Mouse (Mus musculus) megakaryocyte, embryonic 14.5 days (primary cell): Measurements from ENCODE around the gene Sugp1. TPM values are rescaled to one million over a fixed set of nuclear protein-coding genes. Genes with fewer than 3 reads are reported as not detected.

Experiments
- H3K27me3 ChIP-seq: replicated peaks from 2 replicates; pipeline ENCODE3; 2012; ENCODE audit warnings: inconsistent platforms
- H3K36me3 ChIP-seq: replicated peaks from 2 replicates; pipeline ENCODE3; 2012; ENCODE audit warnings: low read length, inconsistent platforms, mixed read lengths
- H3K4me1 ChIP-seq: 2 replicates; pipeline ENCODE4 v1.6.1; 2012; ENCODE audit warnings: inconsistent platforms
- H3K4me3 ChIP-seq: replicated peaks from 2 replicates; pipeline ENCODE3; 2012; ENCODE audit warnings: moderate library complexity, mild to moderate bottlenecking, inconsistent platforms
- H3K9me3 ChIP-seq: 2 replicates; pipeline ENCODE4 v1.6.1; 2012; ENCODE audit warnings: inconsistent platforms
- FLI1 ChIP-seq: IDR thresholded peaks from 2 replicates; pipeline ENCODE4 v1.6.1; 2012; ENCODE audit warnings: low read length, inconsistent platforms, mixed read lengths
- GATA1 ChIP-seq: IDR thresholded peaks from 3 replicates; pipeline ENCODE4 v1.6.1; 2012; ENCODE audit warnings: mixed read lengths, low read length, inconsistent platforms, borderline replicate concordance
- polyA plus RNA-seq: library from polyadenylated mRNA; stranded (reverse); fragments of >175 nt; gene quantifications from 2 replicates; pipeline ENCODE4 v1.2.3, GENCODE M21; 2012; ENCODE audit warnings: low replicate concordance; ENCODE audit not compliant: insufficient read depth

Gene Sugp1
- polyA plus RNA-seq, 1 experiment: 38.9 TPM

DNA sequence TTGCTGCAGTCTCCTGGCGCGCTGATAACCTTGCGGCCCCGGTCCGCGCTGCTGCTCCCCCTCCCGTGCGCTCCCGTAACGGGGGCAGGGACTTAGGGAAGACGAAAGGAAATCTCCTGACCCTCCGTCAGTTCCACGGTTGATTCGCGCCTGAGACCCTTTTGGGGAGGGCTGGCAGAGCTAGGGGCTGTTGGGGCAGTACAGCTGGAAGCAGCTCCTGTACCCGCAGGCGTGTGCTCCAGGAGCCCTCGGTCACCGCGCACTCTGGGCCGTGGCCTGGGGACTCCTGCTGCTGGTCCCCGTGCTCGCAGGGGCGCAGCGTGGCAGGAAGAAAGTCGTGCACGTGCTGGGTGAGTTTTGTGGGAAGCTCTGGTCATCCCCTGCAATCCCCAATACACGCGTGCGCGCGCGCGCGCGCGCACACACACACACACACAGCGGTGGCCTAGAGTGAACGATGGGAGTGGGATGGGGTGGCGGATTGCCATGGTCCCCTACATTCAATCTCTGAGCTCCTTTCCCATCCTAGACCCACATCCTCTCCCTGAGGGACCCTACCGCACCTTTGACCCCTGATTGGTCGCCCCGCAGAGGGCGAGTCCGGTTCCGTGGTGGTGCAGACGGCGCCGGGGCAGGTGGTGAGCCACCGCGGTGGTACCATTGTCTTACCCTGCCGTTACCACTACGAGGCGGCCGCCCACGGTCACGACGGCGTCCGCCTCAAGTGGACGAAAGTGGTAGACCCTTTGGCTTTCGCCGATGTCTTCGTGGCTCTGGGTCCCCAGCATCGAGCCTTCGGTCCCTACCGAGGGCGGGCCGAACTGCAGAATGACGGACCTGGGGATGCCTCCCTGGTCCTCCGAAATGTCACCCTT is 41.8 kb downstream of the Sugp1 start:
- Histone ChIP-seq H3K36me3 (no peaks in the 10 kb centered on the region), H3K9me3 (peaks cover 18% of the 10 kb centered on the region), H3K27me3 (peaks cover 94% of the 10 kb centered on the region), H3K4me3 (peak overlapping the region; percentile 89), H3K4me1 (peaks cover 39% of the 10 kb centered on the region)
- TF ChIP-seq GATA1: no peak
- TF ChIP-seq FLI1: no peak

DNA sequence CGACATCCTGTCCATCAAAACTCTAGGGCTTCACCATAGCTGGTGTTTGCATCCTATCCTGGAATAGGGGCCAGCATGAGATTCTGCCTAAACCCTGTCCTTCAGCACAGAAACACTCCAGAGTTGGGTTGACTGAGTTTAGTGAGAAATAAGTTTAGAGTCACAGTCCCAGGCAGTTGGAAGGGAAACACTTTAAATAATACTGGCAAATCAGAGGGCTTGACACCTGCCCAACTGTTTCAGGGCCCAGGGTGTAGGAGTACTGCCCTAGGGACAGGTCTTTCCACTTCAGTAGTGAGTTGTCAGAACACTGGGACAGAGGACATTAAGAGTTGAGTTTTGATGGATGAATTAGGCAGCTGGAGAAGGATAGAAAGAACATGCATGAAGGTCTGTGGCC is 43.5 kb downstream of the Sugp1 start:
- peaks cover 100% of the 10 kb centered on the region for H3K27me3 ChIP-seq
- H3K9me3 ChIP-seq: peaks cover 17% of the 10 kb centered on the region
- H3K4me1 ChIP-seq: peaks cover 39% of the 10 kb centered on the region
- H3K4me3 ChIP-seq: no peak overlapping the region
- TF ChIP-seq GATA1 (no peak), FLI1 (no peak)
- H3K36me3 ChIP-seq: no peaks in the 10 kb centered on the region

DNA sequence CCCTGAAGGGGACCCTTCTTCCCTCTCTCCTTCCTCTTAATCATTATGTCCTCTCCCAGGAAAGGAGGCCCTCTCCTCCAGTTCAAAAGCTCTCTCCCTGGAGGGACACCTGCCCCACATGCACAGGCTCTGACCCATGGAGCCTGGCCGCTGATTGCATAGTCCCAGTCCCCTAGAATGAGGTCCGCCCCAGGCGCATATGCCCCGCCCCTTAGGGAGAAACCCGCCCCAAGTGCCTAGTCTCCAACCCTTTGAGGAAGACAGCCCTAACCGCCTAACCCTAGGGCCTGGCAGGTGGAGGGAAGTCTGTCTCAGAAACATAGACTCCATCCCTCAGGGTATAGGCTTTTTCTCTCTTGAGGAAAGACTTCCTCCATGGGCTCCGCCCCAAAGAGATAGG is 44.6 kb downstream of the Sugp1 start:
- Histone ChIP-seq H3K27me3 (peaks cover 98% of the 10 kb centered on the region), H3K4me1 (peaks cover 39% of the 10 kb centered on the region), H3K4me3 (no peak overlapping the region), H3K36me3 (no peaks in the 10 kb centered on the region), H3K9me3 (peaks cover 10% of the 10 kb centered on the region)
- TF ChIP-seq FLI1 (no peak), GATA1 (no peak)

DNA sequence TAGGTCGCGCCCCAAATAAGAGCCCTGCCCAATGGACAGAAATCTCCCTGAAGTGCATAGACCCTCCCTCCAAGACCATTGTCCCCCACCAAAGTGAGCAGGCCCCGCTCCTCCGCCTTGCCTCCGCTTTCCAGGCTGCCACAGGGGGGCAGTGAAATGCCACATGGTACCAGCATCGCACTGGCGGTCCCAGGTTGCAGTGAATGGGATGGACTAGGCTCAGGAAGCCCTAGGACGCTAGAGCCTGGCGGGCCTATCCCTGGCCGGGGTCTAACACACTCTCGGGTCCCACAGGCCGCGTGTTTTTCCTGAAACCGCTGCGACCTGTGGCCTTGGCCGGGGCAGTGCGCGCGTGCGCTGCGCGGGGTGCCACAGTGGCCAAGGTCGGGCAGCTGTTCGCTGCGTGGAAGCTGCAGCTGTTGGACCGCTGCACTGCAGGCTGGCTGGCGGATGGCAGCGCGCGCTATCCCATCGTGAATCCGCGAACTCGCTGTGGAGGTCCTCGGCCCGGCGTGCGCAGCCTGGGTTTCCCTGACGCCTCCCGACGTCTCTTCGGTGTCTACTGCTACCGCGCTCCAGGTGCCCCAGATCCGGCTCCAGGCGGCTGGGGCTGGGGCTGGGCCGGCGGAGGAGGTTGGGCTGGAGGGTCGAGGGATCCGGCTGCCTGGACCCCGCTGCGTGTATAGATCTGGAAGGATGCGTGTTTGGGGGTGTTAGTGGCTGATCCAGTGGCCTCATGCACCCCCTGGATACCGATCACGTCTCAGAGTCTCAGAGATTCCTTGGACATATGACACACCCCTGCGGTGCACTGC is 45.4 kb downstream of the Sugp1 start:
- Histone ChIP-seq H3K4me3 (peak overlapping the region; percentile 81), H3K36me3 (no peaks in the 10 kb centered on the region), H3K4me1 (peaks cover 35% of the 10 kb centered on the region), H3K27me3 (peaks cover 93% of the 10 kb centered on the region), H3K9me3 (peaks cover 5% of the 10 kb centered on the region)
- TF ChIP-seq FLI1 (no peak), GATA1 (no peak)

DNA sequence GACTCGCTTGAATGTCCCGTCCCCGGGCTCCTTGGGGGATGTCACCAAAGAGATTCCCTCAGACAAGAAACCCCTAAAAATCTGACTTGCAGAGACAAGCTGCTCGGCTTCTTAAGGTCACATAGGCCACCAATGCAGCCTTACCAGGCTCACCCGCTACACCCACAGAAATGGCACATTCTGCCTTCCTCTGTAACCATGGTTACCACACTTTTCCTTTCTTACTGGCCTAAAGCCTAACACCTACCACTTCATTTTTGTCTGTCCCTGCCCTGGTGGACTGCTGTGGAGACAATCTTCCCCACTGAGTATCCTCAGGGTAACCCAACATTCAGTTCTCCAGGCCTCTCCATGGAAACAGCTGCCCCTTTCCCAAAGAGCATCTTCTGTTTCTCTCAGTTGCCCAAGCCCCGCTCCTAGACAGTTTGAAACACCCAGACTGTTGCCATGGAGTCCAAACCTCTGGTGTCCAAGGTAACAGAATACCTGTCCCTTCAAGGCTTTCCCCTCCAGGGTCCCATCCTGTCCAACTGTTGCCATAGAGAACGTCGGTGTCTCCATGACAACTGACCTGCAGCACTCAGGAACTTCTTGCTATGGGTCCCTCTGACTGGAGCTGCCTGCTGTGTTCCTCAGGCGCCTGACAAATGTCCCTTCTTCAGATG is 46.8 kb downstream of the Sugp1 start:
- H3K4me3 ChIP-seq: no peak overlapping the region
- peaks cover 21% of the 10 kb centered on the region for H3K4me1 ChIP-seq
- no peaks in the 10 kb centered on the region for H3K36me3 ChIP-seq
- TF ChIP-seq GATA1 (no peak), FLI1 (no peak)
- peaks cover 5% of the 10 kb centered on the region for H3K9me3 ChIP-seq
- H3K27me3 ChIP-seq: peaks cover 92% of the 10 kb centered on the region

DNA sequence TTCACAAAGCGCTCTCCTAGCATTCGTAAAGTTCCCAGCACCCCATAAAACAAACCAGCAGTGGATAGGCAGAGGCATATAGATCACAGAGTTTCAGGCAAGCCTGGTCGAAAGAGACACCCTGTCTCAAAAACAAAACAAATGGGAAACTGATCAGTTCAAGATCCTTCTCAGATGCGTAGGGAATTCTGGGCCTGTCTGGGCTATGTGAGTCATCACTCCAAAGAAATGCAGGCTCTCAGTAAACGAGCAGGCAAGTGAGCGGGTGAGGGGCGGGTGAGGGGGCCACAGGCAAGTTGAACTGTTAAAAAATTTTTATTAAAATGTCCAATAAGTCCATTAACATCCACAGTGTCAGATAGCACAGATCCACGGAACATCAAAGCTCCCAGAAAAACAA is 50.2 kb downstream of the Sugp1 start:
- H3K27me3 ChIP-seq: peaks cover 85% of the 10 kb centered on the region
- no peak overlapping the region for H3K4me3 ChIP-seq
- H3K9me3 ChIP-seq: no peaks in the 10 kb centered on the region; the same call in 1 of the 2 replicates
- H3K4me1 ChIP-seq: peaks cover 7% of the 10 kb centered on the region
- no peak for TF ChIP-seq FLI1
- TF ChIP-seq GATA1: no peak
- no peaks in the 10 kb centered on the region for H3K36me3 ChIP-seq

DNA sequence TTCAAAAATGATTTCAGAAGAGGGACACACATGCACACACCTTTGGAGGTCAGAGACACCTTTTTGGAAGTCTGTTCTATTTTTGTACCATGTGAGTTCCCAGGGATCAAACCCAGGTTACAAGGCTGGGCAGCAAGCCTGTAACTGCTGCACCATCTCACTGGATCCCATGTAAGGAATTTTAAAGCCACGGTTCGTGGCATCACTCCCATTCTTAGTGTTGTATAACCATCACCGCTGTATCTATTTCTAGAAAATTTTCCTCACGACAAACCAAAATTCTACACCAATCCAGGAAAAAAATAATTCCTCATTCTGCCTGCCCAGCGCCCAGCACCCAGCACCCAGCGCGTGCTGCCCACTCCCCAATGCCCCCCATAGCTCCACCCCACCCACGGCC is 56.7 kb downstream of the Sugp1 start:
- Histone ChIP-seq H3K4me1 (peaks cover 1% of the 10 kb centered on the region; the same call in 1 of the 2 replicates), H3K36me3 (no peaks in the 10 kb centered on the region), H3K4me3 (no peak overlapping the region), H3K9me3 (no peaks in the 10 kb centered on the region), H3K27me3 (peaks cover 68% of the 10 kb centered on the region)
- TF ChIP-seq GATA1 (no peak), FLI1 (no peak)

DNA sequence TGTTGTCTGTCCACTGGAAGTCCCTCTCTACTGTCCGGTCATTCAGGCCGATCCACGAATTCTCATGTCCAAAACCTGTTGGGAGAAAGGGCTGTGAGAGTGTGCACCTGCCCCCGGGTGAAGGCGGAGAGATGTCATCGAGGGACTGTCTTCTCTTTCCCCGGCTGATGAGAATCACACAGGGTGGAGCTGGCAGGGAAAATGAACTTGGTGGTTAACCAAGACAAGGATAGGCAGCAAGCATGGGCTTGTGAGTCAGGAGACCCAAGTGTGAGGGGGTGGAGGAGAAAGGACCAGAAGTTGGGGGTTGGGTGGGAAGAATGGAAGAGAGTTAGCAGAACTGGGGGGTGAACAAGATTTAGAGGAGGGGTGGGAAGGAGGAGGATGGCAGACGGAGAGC is 57.6 kb downstream of the Sugp1 start:
- H3K9me3 ChIP-seq: no peaks in the 10 kb centered on the region
- no peaks in the 10 kb centered on the region for H3K36me3 ChIP-seq
- peaks cover 72% of the 10 kb centered on the region for H3K27me3 ChIP-seq
- no peak overlapping the region for H3K4me3 ChIP-seq
- peaks cover 6% of the 10 kb centered on the region; the same call in 1 of the 2 replicates for H3K4me1 ChIP-seq
- TF ChIP-seq FLI1: no peak
- no peak for TF ChIP-seq GATA1

DNA sequence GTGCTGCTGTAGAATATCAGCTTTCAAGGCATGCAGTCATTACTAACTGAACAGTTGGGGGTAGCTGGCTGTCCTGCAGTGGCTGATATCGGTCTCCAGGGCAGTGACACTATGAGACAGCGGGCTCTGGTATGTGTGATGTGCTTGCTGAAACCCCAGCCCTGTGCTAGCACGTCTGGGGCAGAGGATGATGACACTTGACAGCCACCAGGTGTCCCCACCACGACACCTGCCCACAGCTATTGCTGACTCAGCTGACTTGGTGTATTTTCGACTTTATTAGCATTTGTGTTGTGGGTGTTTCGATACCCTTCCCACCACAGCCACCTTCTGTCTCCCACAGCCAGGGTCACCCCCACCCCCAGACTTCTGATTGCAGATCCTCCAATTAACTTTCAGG is 61.9 kb downstream of the Sugp1 start:
- Histone ChIP-seq H3K4me1 (peaks cover 6% of the 10 kb centered on the region; the same call in 1 of the 2 replicates), H3K9me3 (no peaks in the 10 kb centered on the region), H3K4me3 (no peak overlapping the region), H3K27me3 (peaks cover 76% of the 10 kb centered on the region), H3K36me3 (no peaks in the 10 kb centered on the region)
- TF ChIP-seq FLI1 (no peak), GATA1 (no peak)

DNA sequence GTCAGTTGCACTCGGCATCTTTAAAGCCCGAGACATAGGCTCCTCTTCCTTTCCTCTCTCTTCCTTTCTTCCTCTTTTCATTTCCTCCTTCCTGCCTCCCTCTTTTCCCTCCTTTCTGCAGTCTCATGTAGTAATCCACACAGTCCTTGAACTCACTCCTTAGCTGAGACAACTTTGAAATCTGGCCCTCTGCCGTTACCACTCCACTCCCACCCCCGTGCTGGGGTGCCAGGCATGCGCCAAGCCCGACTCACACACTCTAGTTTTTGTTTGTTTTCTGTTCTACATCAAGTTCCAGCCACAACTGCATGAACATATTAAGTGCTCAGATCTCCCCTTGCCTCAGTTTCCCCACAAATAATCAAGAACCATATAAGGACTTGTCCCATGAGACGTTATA is 62.3 kb downstream of the Sugp1 start:
- H3K4me3 ChIP-seq: no peak overlapping the region
- H3K4me1 ChIP-seq: peaks cover 6% of the 10 kb centered on the region; the same call in 1 of the 2 replicates
- H3K36me3 ChIP-seq: no peaks in the 10 kb centered on the region
- H3K27me3 ChIP-seq: peaks cover 79% of the 10 kb centered on the region
- H3K9me3 ChIP-seq: no peaks in the 10 kb centered on the region
- TF ChIP-seq FLI1 (no peak), GATA1 (no peak)
